Comparison of ENCODE assay signal across 14 mouse cellular contexts in genomic region chr7:45486761-45487415, GRCm38 (mm10). TPM values are rescaled to one million over a fixed set of nuclear protein-coding genes. Genes with fewer than 3 reads are reported as not detected.
DNase-seq lines count a peak whose midpoint lies in the region; ATAC-seq and TF ChIP-seq lines count a peak whose summit lies in the region.
"Had no signal": no experiment of that assay in that cellular context is flagged by ENCODE, and none has a peak within 500 bp of the region (broad histone marks: within the 10 kb centered on the region; RNA-seq: fewer than 3 reads in every experiment).

Gene Gm45808, minus strand, starts transcription at chr7:45486811.

- peaks cover 23% of the 10 kb centered on the region for H3K4me1 ChIP-seq in intestine, embryonic 15.5 days (replicated peaks)
- peaks cover 22% of the 10 kb centered on the region for H3K4me1 ChIP-seq in intestine, embryonic 16.5 days (ENCODE audit: control insufficient read depth, insufficient read depth, low read length)
- H3K4me1 ChIP-seq in liver, embryonic 13.5 days (replicated peaks), result peaks cover 71% of the 10 kb centered on the region

- peak within 1 kb of the TSS; percentile 77; the same call in 1 of the 2 replicates for H3K4me2 ChIP-seq in intestine, embryonic 15.5 days (replicated peaks)
- no peak within 1 kb of the TSS for H3K4me2 ChIP-seq in intestine, embryonic 16.5 days (ENCODE audit: low read depth, low read length)
- H3K4me2 ChIP-seq in liver, embryonic 13.5 days, result peak within 1 kb of the TSS; percentile 73

- no peaks in the 10 kb centered on the region for H3K27me3 ChIP-seq in intestine, embryonic 15.5 days (replicated peaks)
- H3K27me3 ChIP-seq in intestine, embryonic 16.5 days (replicated peaks; ENCODE audit: control insufficient read depth, insufficient read depth, low read length), result no peaks in the 10 kb centered on the region
- H3K27me3 ChIP-seq in liver, embryonic 13.5 days, result no peaks in the 10 kb centered on the region

- H3K9me3 ChIP-seq in intestine, embryonic 15.5 days, result no peaks in the 10 kb centered on the region
- no peaks in the 10 kb centered on the region for H3K9me3 ChIP-seq in intestine, embryonic 16.5 days (ENCODE audit: control insufficient read depth, low read length)
- no peaks in the 10 kb centered on the region for H3K9me3 ChIP-seq in liver, embryonic 13.5 days (replicated peaks)

- no peak for ATAC-seq in intestine, embryonic 15.5 days
- ATAC-seq in intestine, embryonic 16.5 days, result no peak
- no peak for ATAC-seq in liver, embryonic 13.5 days (ENCODE audit: low read depth)
- ATAC-seq in megakaryocyte progenitor cell, adult 5-6 weeks (replicated peaks; ENCODE audit: poor library complexity), result no peak

- no peak within 1 kb of the TSS for H3K4me3 ChIP-seq in intestine, embryonic 15.5 days (replicated peaks)
- no peak within 1 kb of the TSS for H3K4me3 ChIP-seq in intestine, embryonic 16.5 days (ENCODE audit: low read length)
- H3K4me3 ChIP-seq in liver, embryonic 13.5 days (replicated peaks), result no peak within 1 kb of the TSS
- H3K4me3 ChIP-seq: myocyte had no signal

- H3K27ac ChIP-seq in intestine, embryonic 15.5 days, result peak within 1 kb of the TSS; percentile 62; the same call in 1 of the 2 replicates
- H3K27ac ChIP-seq in intestine, embryonic 16.5 days (ENCODE audit: low read length), result no peak within 1 kb of the TSS
- H3K27ac ChIP-seq in liver, embryonic 13.5 days, result peak within 1 kb of the TSS; percentile 62

- no peak within 1 kb of the TSS for H3K9ac ChIP-seq in intestine, embryonic 15.5 days
- H3K9ac ChIP-seq in intestine, embryonic 16.5 days (ENCODE audit: low read depth, low read length), result no peak within 1 kb of the TSS
- H3K9ac ChIP-seq in liver, embryonic 13.5 days, result no peak within 1 kb of the TSS

- no peak for DNase-seq in adrenal gland, adult 18-20 months (ENCODE audit: low spot score in 2 of 2)
- DNase-seq in adrenal gland, adult 2 months, result no peak
- DNase-seq in brain, embryonic 14.5 days (ENCODE audit: low read depth), result peak; percentile 7
- DNase-seq in liver, embryonic 13.5 days, result no peak
- no peak for DNase-seq in embryo, embryonic 10 days (ENCODE audit: low spot score)
- DNase-seq: kidney, adult 18-20 months; lung, embryonic 14.5 days had no signal

- no peak for TF ChIP-seq POLR2A in brain, embryonic 14.5 days (IDR thresholded peaks at IDR 0.05; ENCODE audit: borderline replicate concordance, extremely low read depth, insufficient read depth, insufficient read length, poor library complexity, severe bottlenecking)

- no peak for TF ChIP-seq CTCF in brain, embryonic 14.5 days (IDR thresholded peaks at IDR 0.05; ENCODE audit: borderline replicate concordance, extremely low read depth, insufficient read depth, insufficient read length)

- no peaks in the 10 kb centered on the region for H3K36me3 ChIP-seq in intestine, embryonic 15.5 days
- H3K36me3 ChIP-seq in intestine, embryonic 16.5 days (ENCODE audit: control insufficient read depth, insufficient read depth, low read length), result no peaks in the 10 kb centered on the region
- H3K36me3 ChIP-seq in liver, embryonic 13.5 days, result no peaks in the 10 kb centered on the region

- 83% methylated on average over 12 of the region's 12 CpGs for WGBS in intestine, embryonic 15.5 days
- WGBS in intestine, embryonic 16.5 days, result 85% methylated on average over 12 of the region's 12 CpGs
- WGBS in liver, embryonic 13.5 days (ENCODE audit: insufficient replicate concordance), result 74% methylated on average over 12 of the region's 12 CpGs

RNA-seq across cellular contexts. Expression of gene Gm45808, which starts in this region (rescaled TPM):
- total RNA-seq in adrenal gland, adult 18-20 months (2021), result 10 to 100 TPM; 42.8 to 43.4 TPM
- total RNA-seq in adrenal gland, adult 2 months (2021), result 10 to 100 TPM in 1 of 2 experiments, 1 to 10 TPM in 1; 2.2 to 33.5 TPM
- polyA plus RNA-seq in adrenal gland, adult 2 months (2012; rRNA removed), result 0.45 TPM in 1 of 2 replicates, not detected in the other
- polyA plus RNA-seq in intestine, embryonic 15.5 days (2015; fragmentation: Nextera tagmentation; extraction: Ambion mirVana), result not detected in 2 replicates
- polyA plus RNA-seq in intestine, embryonic 16.5 days (2015; fragmentation: Nextera tagmentation; extraction: Ambion mirVana), result not detected in 2 replicates
- polyA plus RNA-seq in brain, embryonic 14.5 days (2012; rRNA removed), result 0.30 TPM in 1 of 2 replicates, not detected in the other
- polyA plus RNA-seq in liver, embryonic 13.5 days (2015; fragmentation: Nextera tagmentation; extraction: Ambion mirVana), result not detected in 2 replicates
- not detected in 2 replicates for total RNA-seq in megakaryocyte progenitor cell, adult 5-6 weeks (2015)
- total RNA-seq in megakaryocyte progenitor cell, adult 5-6 weeks (2017), result not detected in 2 replicates
- polyA plus RNA-seq: cortical plate, adult 2 months; forebrain, embryonic 16.5 days; heart, embryonic 14.5 days; lung, embryonic 14.5 days; myocyte had no signal

Comparison
In these comparisons a context has a peak if more than half of its experiments do, and no peak if none do; other contexts are left out.
1. Peak in DNase-seq in brain, embryonic 14.5 days; RNA of the gene not detected or under 1 TPM.